Mouse (Mus musculus) heart, postnatal 10 days (tissue): ENCODE data around the gene Mfsd14a. TPM values are rescaled to one million over a fixed set of nuclear protein-coding genes. Genes with fewer than 3 reads are reported as not detected.
"Not testable (repeated sequence)": the region's sequence is repeated elsewhere in the genome, so short reads cannot be mapped to it uniquely, and the experiment has no call there.

Source experiments
- DNase-seq, 2 experiments: peaks; one replicate each; pipeline ENCODE4 v3.0.0; 2021
- intact Hi-C: fragments of 180-260 bp; cut with DNase I; formaldehyde crosslinking; loops from one replicate; pipeline ENCODE4 v1.15.1; 2025
- total RNA-seq, 2 experiments: library from RNA; stranded (reverse); gene quantifications; 2 replicates each; pipeline ENCODE4 v1.2.3; 2021

Mfsd14a gene
- 10 to 100 TPM; 30.1 to 30.8 TPM for total RNA-seq

DNA sequence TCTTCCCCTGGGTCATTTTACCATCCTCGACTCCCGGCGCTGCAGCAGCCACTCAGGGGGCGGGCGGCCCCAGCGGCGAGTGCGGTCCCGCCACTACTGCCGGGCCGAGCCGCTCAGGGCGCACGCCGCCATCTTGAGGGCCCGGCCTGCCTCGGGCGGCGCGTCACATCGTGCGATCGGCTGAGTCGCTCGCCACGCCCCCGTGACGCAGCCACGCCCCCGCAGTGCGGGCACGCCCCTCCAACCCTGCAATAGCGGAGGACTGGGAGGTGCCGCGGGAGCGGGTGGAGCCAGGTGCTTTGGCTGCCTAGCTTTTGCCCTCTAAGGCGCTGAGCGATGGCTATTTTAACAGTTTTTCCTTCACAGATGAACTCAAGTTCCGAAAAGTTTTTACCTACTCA is at the start of gene Mfsd14a:
TSS of gene Mfsd14a (minus strand) at position 215 of the 401 bp plus-strand sequence.
- peak; percentile 100 for DNase-seq
- intact Hi-C loops: loop anchor here (1.0 kb wide), 1 partner anchor 67 kb away; no protein-coding TSS in a partner anchor

DNA sequence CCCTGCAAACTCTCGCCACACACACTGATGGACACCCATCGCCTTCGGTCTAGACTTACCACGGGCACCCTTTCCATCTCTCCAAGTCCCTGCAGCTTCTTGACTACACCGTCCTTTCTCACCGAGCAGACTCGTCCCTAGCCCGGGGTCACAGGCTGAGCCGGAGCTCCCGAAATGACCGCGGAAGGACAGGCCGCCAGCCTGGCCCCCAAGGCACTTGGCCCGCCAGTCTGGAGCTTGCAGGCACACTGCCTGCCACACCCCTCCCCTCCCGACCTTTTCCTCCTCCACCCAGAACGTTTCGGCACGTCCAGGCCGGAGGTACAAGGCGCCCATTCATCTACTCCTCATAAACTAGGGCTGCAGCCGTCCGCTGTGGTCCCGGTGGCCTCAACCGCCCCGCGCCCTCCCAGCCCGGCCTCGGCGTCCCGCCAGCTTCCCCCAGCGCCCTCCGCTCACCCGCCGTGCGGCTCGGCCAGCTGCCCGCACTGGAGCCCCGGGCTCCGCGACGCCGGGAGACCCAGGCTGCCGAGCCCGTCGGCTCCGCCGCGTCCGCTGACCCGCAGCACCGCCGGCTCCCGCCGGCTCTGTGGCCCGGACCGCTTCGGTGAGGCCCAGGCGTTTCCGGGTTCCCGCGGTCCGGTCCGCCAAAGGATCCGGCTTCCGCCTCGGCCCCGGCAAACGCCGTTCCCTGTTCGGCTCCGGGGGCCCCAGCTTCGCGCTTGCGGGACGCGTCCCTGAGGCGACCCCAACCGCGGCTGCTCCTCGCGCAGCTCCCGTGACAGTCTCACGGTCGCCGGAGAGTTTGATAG is 49.4 kb upstream of the Mfsd14a start:
- intact Hi-C loops: loop anchor here (2.0 kb wide), 1 partner anchor 47 kb away; no protein-coding TSS in a partner anchor
- DNase-seq: peak; percentile 90 to 91

DNA sequence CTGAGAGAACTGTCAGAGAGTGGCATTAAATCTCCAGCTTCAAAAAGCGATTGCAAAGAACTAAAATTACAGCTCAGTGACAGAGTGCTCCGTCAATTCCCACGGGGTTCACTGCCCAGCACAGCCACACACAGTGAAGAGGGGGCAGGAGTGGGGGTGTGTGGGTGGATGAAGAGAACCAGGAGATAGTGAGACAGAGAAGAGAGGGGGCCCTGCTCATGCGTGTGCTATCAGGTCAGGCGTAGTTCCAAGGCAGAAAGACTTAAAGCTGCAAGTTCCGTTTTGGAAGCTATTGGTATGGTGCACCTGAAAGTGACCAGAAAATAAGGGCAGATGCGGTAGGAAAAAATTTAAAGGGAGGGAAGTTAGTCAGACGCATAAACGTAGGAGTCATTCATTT is 48.5 kb upstream of the Mfsd14a start:
- intact Hi-C loops: loop anchor here (2.0 kb wide), 1 partner anchor 46 kb away; no protein-coding TSS in a partner anchor
- no peak for DNase-seq

DNA sequence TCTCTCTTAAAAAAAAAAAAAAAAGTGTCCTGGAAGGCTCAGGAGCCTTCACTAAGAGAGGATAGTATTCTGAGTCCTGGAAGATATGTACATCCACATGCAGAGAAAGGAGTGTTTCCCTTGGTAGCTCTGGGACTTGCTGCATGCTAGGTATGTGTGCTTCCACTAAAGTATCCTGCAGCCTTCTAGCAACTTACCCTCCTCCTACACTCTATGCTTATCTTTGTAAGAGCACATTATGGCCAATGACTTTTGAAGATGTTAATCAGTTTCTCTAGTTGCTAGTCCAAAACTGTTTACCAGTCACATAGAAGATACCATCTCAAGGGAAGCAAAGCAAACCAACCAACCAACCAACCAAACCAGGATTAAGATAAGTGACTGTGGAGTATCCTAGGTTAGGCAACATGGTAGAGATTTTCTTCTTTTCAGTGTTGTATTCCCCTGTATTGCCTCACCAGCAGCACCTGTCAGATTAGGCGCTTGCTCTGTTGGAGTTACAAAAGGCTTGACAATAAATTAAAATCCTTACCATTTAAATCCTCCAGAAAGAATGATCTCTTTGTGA is 43.2 kb upstream of the Mfsd14a start:
- intact Hi-C loops: no loop called here
- no peak for DNase-seq

DNA sequence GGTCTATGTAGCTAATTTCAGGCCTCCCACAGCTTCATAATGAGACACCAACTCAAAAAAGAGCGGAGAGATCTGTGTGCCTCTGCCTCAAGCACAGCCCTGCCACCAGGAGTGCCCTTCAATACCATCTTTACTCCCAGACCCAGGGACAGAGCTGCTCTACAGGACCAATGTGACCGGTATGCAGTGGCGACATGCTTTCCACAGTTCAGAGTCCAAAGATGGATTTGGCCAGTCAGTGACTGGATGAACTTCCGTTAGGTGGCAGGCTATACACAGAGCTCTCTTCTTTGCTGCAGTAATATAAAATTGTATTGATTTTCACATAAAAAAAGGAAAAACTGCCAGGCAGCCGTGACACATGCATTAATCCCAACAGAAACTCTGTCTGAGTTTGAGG is 41.4 kb upstream of the Mfsd14a start:
- intact Hi-C loops: no loop called here
- DNase-seq: no peak

DNA sequence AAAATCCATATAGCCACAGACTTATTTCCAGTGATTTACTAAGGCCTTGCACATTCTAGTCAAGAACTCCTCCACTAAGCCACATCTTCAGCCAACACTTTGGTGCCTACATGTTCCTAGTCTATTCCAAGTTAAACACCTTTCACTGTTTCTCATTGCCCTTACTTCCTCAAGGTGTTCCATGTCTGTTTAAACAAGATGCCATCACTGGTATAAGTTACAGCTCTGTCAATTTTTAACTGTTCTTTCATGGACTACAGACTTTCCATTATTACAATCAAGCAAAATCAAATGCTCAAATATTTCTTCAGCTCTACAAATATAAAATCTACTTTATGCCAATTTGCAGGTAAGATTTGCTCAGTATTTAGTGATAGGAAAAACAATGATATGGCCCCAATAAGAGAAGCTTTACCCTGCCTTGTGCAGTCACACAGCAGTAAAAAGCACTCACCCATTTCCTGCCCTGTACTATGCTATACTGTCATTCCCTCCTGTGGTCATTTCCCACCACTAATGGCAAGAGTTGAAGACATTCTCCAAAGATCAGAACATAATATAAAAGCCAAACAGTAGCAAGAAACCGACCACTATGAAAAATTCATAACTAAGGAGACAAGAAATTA is 40.3 kb upstream of the Mfsd14a start:
- intact Hi-C loops: no loop called here
- DNase-seq: no peak

DNA sequence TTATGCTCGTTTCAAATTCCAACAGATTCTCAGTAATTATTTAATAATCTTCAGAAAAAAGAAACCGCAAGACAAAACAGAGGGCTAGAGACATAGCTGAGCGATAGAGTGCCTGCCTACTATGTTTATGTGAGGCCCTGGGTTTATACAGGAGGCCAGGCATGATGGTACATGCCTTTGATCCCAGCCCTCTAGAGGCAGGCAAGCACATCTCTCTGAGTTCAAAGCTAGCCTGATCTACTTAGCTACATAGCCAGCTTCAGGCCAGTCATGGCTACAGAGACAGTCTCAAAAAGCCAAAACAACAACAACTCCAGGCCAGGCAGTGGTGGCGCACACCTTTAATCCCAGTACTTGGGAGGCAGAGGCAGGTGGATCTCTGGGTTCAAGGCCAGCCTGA is 39.1 kb upstream of the Mfsd14a start:
- no peak for DNase-seq
- intact Hi-C loops: no loop called here

DNA sequence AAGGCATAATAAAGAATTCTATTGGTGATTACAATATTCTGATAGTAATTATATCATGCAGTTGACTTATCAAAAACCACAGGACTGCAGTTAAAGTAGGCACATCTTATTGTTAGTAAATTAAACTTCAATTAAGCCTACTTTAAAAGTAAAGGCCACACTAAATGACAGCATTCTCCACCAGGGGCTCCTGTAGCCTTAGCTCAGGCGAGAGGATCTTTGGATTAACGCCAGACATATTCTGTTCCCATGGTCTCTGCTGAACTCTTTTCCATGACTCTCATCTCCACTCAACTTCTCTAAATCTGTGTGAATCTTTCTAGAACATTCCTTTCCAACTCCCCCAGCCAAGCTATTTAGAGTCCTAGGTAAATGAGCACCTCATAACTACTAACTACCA is 36.3 kb upstream of the Mfsd14a start:
- DNase-seq: peak; percentile 29 to 48
- intact Hi-C loops: no loop called here

DNA sequence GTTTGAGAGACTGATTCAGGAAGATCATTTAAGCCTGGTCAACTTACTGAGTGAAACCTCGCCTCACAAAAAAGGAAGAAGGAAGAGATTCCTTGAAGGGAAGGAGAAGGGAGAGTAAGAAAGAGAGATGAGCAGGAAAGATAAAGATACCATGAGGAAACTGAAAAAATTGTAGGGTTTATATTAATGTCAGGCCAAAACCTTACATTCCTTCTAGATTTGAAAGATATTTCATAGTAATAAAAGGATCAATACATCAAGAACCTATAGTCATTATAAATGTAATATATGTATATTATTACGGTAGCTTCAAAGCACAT is 33.1 kb upstream of the Mfsd14a start:
- intact Hi-C loops: no loop called here
- no peak for DNase-seq

DNA sequence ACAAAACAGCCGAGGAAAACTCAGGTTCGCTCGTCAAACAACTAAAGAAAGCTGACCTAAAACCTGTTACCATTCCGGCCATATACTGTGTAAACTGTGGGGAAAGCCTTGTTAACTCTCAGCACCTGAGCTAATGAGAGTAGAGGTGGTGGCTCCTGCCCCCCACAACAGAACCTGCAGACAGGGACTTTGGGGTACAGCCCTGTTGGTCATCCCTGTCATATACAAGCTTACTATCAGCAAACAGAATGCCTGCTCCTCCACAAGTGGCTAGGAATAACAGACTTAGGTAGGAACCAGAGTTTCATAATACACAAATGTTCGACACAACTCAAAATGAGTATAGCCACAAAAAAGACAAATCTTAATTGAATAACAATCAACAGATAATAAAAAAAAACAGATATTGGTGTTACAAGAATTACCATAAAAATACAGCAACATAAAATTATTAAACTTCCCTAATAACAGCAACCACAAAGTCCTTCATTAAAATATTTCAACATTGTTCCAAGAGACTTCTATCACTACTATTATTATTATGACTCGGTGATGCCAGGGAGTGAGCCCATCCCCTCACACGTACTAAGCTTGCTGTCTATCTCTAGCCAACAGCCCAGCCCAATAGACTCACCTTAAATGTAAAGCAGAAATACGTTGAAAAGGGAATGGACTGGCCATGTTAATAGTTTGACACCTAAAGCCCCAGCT is 32.6 kb upstream of the Mfsd14a start:
- intact Hi-C loops: no loop called here
- no peak for DNase-seq

DNA sequence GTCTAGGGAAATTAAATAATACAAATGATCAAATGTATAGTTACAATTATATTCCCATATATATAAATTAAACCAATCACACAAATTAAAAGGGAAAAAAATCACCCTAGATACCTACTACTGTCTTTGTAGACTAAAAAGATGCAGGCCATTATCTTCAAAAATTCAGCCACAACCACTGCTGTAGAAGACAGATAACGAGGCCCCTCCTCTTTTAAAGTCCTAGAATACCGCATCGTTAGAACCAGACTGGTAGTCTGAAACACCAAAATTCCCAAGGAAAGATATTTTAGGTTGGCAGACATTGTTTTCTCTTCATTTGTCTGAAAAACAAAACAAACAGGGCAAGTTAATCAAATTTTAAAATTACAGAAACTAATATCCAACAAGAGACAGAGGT is 31.8 kb upstream of the Mfsd14a start:
- intact Hi-C loops: no loop called here
- no peak for DNase-seq

DNA sequence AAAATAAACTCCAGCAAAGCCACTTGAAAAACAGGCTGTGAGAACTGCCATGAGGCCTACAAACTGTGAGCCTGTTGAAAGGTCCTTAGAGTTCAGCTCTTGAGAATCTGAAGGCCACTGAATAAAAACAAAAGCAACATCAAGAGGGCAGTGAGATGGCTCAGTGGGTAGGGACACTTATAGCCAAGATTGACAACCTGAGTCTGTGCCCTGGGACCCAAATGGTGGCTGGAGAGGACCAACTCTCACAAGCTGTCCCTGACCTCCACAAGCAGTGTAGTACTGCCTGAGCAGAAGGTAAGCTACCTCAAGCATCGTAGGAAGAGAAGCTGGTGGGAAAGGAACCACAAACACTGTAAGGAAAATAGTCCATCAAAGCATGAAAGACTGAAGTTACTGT is 18.7 kb upstream of the Mfsd14a start, which contains the start of gene Gm43191:
TSS of gene Gm43191 (minus strand) at position 101 of the 400 bp plus-strand sequence.
- intact Hi-C loops: no loop called here
- no peak for DNase-seq

DNA sequence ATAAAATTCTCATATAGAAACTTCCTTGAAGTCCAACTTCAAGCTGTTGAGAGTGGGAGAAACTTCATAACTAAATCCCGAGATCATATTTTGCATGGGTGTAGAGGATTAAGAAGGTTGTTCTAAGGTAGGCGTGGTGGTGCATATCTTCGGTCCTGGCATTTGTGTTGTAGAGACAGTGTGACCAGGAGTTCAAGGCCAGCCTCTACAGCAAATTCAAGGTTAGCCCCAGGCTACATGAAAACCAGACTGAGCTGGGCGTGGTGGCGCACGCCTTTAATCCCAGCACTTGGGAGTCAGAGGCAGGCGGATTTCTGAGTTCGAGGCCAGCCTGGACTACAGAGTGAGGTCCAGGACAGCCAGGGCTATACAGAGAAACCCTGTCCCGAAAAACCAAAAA is 1.8 kb upstream of the Mfsd14a start:
- not testable (repeated sequence) for DNase-seq
- intact Hi-C loops: loop anchor here (2.0 kb wide), 1 partner anchor 47 kb away; no protein-coding TSS in a partner anchor

DNA sequence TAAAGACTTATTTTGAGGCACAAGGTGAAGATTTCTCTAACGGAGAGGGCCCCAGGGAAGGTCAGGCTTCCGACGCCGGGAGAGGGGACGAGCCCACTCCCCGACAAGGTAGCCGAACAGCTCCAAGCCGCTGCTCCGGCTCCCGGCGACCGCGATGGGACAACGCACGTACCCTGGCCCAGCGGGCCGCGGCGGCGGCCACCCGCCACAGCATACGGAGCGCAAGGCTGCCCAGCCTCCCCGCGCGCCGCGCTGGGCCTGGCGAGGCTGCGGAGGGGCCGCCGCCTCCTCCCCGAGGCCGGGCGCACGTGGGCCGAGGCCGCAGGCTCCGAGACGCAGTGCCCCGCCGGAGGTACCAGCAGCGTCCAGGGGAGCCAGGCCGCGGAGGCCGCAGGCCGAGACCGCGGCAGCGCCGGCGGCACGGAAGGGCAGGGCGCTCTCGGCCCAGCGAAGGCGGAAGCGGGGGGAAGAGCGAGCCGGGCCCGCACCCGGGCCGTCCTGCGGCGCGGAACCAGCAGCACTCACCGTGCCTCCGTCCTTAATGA is 535 bp downstream of the Mfsd14a start:
- intact Hi-C loops: loop anchor here (1.0 kb wide), 1 partner anchor 67 kb away; no protein-coding TSS in a partner anchor
- DNase-seq: no peak

DNA sequence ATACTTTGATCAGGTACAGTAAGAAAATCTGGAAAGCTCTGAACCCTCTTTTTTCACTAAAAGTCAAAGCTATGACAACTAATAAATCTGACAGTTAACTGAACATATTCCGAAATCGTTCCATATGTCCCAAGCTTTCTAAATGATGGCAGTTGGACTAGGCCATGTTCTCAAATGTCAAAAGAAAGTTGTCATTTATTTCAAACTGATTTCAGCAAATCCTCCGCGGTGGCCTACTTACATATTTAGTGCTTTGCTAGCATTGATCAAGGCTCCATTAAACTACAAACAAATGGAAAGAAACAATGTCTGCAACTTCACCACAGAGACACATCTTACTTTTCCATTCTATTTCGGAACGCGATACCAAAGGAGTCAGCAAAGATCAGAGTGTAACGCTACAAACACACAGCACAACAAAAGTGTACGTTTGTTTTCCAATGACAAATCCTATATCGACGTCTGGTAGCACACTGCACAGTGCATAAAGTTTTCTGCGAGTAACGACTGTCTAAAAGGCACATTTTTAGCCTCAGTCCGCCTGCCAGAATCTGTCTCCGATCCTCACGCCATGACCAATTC is 1.1 kb downstream of the Mfsd14a start:
- no peak for DNase-seq
- intact Hi-C loops: no loop called here

DNA sequence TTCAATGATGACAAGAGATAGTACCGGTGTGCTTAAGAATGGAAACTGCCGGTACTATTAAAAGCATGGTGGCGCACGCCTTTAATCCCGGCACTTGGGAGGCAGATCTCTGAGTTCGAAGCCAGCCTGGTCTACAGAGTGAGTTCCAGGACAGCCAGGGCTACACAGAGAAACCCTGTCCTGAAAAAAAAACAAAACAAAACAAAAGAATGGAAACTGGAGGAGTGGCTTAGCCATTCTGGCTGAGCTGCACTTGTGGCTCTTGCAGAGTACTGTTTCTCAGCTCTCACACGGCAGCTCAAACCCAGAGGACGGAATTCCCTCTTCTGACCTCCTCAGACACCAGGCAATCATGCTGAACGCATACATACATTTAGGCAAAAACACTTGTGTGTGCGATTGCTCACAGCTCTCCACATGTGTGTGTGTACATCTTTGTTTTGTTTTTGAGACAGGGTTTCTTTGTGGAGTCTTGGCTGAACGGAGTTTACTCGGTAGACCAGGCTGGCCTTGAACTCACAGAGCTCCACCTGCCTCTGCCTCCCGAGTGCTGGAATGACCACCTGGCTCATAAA is 2.5 kb downstream of the Mfsd14a start:
- intact Hi-C loops: no loop called here
- no peak for DNase-seq

DNA sequence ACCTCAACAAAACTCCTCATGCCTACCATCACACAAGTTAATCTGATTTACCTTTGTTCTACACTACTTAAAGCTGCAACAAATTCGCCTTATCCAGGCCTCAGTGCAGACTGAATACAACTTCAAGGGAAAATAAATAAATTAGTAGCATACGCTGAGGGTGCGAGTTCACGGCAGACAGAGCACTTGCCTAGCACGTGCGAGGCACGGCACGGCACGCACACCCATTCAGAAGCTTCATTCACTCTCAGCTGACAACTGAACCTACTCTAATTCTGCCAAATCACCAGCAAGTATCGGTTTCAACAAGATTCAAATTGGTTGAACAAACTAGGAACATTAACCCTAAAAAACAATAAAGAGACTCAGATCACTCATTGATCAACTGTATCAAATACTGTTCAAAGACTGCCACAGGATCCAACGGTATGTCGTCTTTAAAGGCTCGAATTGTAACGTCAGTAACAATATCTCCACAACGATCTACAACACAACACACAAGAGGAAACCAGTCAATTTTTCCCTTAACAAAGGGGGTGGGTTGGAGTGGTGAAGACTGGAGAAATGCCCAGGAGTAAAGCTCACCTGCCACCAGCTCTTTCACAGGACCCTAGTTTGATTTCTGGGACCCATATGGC is 3.4 kb downstream of the Mfsd14a start:
- no peak for DNase-seq
- intact Hi-C loops: no loop called here

DNA sequence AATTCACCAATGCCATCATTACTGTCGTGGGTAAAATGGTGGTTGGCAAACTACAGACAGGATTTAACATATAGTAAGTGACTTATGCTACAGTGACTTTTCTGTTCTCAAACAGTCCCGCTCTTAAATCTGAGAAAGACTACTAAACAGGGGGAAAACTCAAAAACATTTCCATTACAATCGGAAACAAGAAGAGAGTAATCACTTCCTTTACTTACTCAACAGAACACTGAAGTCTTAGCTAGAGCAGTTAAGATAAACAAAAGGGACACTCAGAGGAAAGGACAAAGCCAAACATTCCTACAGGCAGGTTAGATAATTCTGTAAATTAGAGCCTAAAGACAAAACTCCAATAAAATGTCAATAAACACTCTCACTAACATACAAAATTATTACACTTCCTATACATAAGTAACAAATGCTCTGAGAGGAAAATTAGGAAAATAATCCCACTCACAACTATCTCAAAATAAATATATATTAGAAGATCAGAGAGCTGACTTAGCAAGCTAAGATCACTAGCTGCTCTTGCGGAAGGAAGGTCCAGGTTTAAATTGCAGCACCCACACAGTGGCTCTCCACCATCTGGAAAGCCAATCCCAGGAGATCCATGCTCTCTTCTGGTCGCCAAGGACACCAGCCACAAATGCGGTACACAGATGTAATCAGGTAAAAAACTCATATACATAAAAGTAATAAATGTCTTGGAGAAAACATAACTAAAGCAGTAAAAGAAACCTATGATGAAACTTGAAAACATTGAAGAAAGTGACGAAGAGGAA is 6.1 kb downstream of the Mfsd14a start:
- no peak for DNase-seq
- intact Hi-C loops: no loop called here

DNA sequence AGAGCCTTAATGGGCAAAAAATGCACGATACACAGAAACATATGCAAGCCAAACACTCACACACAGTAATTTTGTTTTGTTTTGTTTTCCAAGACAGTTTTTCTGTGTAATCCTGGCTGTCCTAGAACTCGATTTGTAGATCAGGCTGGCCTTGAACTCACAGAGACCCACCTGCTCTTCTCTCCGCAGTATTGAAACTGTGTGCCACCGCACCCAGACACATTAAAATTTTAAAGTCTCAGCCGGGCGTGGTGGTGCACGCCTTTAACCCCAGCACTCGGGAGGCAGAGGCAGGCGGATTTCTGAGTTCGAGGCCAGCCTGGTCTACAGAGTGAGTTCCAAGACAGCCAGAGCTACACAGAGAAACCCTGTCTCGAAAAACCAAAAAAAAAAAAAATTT is 8.4 kb downstream of the Mfsd14a start:
- intact Hi-C loops, DNase-seq: not testable (repeated sequence)
